Mouse (Mus musculus) c-Kit-positive CD71-positive TER-119-positive erythroid progenitor cells, embryonic 14.5 days (primary cell): ENCODE results near the gene Ankrd11.

Experiments used
- DNase-seq: peaks from one replicate; pipeline ENCODE4 v3.0.0-alpha.2; 2013; ENCODE audit warnings: low spot score

Ankrd11 gene

DNA sequence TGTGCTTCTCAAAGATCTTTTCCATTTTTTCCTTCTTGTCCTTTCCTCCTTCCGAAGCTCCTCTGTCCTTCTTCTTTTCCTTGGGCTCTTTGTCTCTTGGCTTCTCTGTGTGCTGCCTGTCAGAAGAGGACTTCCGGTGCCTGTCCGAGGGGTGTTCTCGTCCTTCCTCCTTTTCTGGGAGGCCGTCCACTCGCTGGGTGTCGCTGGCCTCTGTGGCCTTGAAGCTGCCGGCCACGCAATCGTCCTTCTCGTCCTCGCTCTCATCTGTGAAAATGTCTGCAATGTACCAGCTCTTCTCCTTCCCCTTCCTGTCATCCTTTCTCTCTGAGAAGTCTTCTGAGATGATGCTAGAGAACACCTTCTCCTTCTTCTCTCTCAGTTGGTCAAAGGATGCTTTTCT, 148.6 kb downstream of the Ankrd11 start:
- DNase-seq, result no peak

DNA sequence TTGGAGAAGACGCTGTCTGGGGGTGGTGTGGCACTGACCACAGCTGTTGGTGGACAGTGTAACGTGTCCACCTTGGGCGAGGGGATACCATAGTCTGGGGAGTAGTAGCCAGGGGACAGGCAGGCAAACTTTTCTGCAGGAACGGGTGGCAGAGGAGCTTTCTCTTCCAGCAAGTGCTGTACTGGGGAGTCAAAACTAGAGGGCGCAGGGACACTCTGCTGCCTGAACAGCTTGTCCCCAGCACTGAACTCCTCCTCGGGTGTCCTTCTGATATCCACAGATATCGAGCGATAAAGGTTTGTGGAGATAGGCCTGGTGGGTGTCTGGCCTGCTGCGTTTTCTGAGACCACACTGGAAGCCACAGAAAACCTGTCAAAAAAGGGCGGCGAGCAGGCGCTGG, 150.6 kb downstream of the Ankrd11 start:
- DNase-seq, result no peak

DNA sequence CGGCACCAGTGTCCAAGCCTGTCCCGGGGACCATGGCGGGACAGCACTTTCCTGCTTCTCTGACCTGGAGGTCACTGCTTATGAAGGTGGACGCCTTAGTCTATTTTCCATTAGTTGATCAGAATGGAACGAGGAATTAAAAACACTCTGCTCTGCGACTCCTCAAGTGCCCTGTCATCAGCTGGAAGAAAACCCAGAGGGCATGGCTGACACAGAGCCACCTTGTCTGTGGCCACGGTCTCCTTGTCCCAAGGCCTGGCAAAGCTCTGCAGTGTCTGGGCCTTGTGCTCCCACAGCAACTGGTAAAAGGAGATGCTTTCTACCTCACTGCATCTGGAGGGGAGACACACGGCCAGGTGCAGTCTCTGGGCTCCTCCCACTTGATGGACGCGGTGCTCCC, 158.4 kb downstream of the Ankrd11 start:
- DNase-seq, result no peak

DNA sequence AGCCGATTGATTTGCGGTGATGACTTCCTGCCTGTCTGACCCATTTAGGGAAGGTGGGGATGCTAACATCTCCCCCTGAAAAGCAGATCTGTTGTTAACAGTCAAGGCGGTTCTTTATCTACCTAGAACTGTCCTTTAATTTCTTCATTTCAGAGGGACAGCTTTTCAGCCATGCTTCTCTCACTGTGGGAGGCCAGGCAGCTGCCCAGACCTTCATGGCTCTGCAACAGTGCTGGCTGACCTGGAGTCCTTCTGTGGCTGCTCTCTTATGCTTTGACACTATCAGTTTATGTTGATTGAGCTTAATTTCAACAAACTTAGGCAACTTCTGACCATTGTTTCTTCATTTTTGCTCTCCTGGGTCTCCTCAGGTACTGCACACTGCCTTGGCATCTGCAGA, 161.8 kb downstream of the Ankrd11 start:
- no peak for DNase-seq

DNA sequence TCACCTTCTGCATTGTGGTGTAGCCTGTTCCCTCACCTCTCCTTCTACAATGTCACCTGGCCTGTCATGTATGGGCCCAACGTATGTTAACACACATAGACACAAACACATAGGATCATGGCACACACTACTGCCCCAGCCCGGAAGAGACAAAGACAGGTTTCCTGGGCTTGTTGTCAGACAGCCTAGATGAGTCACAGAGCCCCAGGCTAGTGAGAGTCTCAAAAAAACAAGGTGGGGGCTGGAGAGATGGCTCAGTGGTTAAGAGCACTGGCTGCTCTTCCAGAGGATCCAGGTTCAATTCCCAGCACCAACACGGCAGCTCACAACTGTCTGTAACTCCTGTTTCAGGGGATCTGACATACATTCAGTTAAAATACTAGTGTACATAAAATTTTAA, 163.8 kb downstream of the Ankrd11 start:
- no peak for DNase-seq

DNA sequence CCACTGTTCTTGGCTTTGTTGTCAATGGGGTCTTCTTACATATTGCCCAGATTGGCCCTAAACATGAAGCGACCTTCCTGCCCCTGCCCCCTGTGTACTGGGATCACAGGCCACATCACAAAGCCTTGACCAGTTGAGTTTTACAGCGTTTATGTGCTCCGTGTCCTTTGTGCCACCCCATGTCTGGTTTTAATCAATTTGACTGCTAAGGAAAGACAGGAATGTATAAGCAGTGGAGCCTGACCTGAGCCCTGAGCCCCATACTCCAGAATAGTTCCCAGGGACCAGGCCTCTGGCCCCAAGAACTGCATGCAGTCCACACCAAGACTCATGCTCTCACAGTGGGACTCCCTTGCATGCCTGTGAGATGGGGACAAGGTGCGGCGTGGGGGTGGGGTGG, 166.9 kb downstream of the Ankrd11 start:
- no peak for DNase-seq

DNA sequence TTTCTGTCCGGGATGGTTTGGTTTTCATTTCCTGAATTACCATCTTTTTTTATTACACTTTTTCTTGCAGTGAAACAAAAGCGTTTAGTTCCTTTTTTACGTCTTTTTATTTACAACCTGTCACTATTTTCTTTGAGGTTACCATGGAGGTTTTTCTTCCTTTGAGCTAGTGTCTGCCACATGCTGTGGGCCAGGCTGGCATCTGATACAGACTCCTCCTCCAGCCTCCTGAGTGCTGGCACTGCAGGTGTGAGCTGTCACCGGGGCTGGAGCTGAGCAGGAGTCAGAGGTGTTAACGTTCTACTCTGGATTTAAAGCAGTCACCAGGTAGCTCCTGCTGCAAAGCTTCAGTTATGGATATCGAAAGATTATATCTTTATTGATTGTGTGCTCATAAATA, 168.9 kb downstream of the Ankrd11 start:
- no peak for DNase-seq

DNA sequence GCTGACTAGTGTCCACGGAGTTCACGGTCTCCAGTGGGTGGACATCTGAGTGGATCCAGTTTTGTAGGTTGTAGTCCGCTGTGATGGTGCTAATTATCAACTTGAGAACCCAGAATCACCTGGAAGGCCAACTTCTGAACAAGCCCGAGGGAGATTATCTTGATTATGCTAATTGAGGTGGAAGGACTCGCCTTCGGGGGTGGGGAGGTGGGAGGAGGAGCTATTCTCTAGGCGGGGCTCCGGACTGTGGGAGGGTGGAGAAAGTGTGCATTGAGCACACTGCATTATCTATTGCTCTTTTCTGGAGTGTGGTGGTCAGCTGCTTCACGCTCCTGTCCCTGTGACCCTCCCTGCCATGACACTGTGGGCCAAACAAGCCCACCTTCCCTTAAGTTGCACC, 170.4 kb downstream of the Ankrd11 start:
- DNase-seq, result peak; percentile 39

DNA sequence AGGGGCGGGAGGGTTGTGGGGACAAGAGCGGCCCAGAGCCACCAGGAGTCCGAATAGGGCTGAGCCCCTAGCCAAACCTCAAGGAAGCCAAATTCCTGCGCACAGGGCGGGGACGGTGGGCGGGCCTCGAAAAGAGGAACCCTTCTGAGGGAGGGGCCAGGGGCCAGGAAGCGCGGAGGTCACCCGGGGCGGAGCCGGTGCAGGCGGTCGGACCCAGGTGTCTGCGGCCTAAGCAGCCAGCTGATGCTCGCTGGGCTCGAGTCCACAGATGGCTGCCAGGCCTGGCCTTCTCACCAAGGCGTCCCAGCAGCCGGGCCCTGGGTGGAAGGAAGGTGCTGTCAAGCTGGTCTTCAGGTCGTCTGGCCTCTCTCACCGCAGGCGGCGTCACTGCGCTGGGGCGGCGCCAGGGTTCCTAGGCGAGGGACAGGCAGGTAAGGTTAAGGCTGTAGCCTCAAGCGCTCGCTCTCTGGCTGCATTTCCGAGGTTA, 171.7 kb downstream of the Ankrd11 start:
- DNase-seq, result peak; percentile 31

DNA sequence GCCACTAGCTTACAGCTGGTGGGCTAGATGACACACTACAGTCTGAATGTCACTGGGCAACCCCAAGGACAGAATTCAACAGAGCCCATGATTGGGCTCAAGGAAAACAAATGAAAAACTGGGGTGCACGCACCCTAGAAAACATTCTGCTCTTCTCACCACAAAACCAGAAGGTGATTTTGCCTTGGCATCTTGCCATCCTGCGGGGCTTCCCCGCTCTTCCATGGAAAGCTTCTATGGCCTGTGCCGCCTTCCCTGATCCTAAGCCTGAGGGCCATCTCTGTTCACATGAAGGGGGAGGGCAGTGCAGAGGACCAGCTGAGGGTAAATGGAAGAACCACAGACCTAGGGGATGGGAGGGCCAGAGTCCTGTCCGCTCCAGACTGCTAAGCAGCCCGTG, 174.1 kb downstream of the Ankrd11 start:
- DNase-seq, result no peak

DNA sequence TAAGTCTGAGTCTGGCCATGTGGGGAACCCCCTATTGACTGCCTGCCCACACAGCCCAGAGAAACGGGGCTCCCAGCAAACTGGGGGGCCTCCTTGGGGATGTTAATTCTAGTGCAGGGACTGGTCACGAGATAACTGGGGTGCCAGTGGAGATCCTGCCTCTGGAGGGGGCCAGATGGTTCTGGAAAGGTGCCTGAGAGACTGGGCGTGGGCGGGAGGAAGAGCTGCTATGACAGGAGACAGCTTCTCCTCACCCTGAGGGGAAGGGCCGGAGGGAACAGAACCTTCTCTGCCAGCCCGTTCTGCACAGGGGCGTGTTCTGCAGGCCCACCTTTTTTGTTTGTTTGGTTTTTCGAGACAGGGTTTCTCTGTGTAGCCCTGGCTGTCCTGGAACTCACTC, 175.8 kb downstream of the Ankrd11 start:
- no peak for DNase-seq

DNA sequence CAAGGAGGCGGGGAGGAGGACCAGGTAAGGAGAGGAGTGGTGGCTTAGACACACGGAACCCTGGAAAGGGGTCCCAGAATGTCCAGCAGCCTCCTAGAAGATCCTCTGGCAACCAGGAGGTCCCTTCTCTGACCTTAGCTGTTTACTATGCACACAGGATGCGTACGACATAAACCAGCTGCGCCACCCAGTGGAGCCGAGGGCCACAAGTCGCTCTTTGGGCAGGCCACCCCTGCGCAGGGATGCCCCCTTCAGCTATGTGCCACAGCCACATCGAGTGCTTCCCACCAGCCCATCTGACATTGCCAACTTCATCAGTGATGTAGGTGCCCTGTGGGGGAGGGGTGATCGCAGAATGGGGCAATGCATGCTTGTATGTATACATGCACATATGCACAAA, 176.6 kb downstream of the Ankrd11 start:
- no peak for DNase-seq

DNA sequence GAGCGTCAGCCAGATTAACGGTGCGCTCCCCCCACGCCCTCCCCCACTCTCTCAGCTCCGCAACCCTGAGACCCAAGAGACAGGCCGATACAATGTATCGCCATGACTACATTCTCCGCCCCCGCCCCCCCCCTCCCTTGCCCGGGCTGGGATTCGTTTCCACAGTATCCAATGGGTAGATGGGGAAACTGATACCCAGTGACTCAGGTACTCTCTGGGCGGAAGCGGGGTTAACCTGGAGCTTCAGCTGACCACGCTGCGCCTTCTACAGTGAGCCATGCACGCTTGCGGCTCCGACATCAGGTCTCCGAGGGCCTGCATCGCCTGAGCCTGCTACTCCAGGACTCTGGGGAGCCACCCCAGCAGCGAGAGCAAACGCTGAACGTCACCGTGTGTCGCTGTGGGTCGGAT, 177.4 kb downstream of the Ankrd11 start:
- no peak for DNase-seq

DNA sequence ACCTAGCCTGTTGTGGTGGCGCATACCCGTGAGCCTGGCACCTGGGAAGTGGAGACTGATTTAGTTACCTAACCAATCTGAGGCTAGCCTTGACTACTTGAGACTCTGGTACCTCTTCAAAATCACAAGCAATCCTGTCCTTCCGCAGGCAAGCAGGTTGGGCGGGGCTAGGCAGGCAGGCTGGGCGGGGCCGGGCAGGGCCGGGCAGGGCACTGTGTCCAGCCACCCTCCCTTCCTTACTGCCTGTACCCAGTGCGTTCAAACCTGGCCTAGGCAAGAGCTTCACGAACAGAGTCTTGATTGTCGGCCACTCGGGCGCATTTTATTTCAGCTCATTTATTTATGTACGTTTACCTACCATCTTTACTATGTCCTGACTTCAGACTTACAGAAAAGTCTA, 182.2 kb downstream of the Ankrd11 start:
- DNase-seq, result no peak

DNA sequence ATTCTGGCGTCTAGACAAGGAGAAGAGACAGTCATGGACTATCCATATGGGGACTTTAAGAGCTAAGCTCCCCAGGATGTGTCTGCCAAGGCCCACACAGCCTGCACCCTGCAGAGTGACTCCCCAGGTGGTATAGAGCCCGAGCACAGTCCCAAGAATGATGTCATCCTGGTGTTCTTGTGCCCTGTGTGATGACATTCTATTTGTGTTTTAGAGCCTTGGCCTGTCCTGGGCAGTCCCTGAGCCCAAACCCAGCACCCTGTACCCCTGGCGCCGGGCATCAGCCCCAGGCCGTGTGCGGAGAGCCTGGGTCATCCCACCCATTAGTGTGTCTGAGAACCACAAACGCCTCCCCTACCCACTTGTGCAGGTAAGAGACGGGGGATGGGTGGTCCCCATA, 185.8 kb downstream of the Ankrd11 start:
- DNase-seq, result no peak

DNA sequence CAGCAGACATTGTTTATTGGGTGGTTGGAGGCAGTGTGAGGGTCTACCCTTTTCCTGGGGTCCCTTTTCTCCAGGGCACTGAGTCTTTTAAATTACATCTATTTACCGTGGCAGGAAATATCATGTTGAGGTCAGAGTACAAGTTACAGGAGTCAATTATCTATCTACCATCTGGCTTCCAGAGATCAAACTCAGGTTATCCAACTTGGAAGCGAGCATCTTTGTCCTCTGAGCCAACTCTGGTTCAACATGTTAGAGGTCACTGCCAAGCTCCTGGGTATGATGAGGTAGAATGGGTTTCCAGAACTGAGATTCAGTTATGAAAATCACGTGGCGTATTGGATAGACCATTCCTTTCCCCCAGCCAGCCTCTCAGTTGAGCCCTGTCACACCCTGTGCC, 187.0 kb downstream of the Ankrd11 start:
- DNase-seq, result no peak

DNA sequence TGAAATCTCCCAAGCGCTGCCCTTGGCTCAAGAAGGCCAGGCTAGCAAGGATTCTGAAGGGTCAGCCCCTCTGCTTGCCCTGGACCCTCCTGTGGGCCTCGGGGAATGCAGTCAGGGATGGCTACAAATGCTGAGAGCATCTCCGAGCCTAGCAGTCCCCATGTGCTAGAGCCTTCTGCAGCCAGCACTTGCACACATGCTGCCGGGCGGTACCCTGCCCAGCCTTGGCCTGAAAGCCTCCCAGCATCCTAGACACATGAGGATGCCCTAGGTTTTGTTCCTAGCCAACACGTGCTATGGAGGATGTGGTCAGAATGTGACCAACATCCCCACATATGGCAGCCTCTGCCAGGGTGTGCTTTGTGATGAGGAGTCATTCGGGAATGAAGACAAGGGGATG, 187.7 kb downstream of the Ankrd11 start:
- DNase-seq, result no peak

DNA sequence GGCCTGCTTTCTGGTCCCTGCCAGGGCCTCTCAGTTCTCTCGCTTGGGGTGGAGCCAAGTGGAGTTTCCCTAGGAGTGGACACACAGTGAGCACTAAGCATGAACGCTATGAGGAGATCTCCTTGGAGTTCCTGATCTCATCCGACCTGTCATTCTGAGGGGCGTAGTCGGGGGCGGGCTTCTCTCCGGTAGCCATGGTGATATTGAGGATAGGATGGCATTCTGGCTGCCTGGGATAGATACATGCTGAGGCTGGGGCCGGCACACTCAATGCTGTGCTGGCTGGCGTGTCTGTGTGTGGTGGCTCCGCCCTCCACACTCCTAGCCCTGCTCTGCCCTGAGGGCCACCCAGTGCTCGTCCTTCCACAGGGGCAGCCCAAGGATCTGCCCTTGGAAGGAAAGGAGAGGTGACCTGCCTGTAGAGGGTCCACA, 188.7 kb downstream of the Ankrd11 start:
- no peak for DNase-seq

DNA sequence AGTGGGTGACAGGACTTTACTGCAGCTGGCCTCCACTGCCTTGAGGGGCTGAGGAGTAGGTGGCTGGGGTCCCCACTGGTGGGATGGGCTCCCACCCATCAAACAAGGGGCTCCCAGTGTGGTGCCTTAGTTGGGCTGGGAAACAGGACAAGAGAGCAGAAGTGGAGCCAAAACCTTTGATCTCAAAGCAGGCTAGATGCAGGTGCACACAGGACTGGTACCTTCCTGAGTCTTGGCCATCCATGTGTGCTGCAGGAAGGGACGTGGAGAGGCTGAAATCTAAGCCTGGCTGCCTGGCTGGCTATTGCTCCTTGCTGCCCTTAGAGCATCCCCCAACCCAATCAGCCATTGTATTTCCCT, 189.6 kb downstream of the Ankrd11 start:
- DNase-seq, result no peak

DNA sequence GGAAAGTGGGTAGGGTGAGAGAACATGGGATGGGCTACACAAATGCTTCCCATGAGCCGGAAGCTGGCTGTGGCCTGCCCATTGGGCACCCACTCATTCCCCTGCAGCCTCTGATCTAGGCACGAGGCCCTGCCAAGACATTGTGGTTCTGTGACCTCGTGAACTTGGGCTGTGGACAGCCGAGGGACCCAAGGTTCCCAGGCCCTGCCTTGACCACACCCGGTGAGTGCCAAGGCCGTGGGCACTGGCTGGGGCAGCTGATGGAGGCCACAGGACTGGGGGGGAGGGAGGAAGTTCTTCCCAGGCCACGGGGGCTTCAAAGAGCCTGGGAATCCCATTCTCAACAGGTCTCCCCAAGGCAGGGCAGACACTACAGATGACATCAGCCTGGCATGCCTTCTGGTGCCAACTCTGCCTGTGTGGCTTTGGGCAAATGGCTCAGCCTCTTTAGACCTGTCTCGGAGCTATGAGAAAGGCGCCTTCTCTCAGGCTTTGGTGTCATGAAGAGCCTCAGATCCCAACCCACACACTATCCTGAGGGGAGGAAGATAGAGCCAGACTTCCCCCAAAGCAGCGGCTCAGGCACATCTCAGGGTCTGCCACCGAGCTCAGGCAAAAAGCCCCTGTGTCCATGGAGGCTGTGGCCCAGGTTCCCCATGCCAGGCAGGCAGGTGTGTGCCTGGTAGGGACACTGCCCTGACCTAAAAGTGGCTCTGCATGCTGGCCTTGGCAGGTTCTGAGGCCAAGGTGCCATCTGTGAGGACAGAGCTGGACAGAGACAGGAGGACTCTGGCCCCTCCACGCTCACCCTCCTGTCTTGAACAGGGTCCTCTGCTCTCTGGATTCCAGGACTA, 190.2 kb downstream of the Ankrd11 start:
- no peak for DNase-seq

DNA sequence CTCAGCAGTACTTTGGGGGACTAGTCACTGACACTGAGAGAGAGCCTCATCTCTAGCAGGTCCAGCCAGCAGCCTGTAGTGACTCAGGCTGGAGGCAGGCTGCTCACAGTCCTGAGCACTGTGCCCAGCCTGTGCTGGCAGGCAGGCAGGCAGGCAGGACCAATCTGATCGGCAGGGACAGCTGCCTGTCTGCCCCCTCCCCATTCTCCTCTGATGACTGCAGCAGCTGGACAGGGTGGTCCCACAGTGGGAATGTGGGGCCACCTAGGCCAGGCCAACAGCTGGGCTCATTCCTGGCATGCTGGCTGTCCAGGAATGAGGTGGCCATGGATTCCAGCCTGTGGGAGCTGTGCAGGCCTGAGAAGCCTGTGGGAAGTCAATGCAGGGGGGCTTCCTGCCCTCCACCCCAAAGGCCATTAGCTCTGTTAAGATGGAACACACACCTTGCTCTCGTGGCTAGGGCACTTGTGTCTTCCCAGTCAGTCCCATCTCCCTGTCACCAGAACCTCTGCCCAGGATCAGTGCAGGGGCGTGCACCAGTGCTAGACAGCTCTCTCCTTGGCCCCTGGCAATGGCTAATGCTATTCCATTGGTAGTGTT, 191.3 kb downstream of the Ankrd11 start:
- DNase-seq, result no peak

DNA sequence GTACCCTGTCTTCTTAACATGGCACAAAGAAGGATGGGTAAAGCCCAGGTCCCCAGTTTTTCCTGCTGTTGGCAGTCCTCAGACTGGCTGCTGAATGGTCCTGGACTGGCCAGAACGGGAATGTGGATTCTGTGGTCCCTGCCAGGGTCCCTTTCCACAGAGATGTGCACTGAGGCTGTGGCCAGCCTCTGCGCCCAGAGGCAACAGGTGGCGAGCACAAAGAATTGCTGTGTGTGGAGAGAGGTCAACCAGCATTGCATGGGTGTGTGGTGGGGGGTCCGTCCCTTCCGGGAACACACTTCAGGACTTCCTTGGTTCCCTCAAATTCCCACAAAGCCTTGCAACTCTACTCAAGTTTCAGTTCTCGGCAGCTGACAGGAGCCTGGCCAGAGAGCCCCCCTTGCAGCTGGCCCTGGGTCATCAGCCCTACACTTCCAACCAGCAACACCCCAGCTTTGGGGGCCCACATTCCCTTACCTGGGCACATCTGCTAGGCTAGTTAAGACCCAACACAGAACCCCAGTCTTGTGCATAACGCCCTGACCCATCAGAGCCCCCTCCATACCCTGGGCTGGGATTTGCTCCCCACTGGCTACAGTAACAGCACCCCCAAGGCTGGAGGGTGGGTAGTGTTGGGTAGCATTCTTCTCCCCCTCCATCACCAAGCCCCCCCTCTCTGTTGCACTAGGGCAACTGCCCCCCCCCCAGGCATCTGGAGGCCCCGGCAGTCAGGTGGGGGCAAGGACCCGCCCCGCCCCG, 192.7 kb downstream of the Ankrd11 start:
- DNase-seq, result no peak
